Comparison of ENCODE assay signal across 8 mouse cellular contexts in the genomic region with DNA sequence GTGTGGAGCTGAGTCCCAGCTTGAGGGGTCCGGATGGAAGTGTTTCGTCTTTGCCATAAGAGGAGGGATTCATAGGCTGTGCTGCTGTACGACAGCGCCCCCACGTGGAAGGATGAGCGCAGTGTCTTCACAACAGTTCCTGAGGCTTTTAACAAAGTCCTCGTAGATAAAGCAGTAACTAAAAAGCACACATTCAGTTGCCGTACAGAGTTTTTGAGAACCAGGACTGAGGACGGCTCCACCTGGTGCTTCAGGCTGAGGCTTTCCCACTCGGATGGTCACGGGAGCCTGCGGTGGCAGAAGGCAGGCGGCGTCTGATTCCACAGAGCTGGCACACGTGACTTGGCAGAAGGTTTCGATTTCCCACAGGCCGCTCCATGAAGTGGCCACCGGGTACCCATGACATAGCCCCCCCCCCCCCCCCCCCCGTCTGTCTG. TPM values are rescaled to one million over a fixed set of nuclear protein-coding genes. Genes with fewer than 3 reads are reported as not detected.
DNase-seq lines count a peak whose midpoint lies in the region; ATAC-seq and TF ChIP-seq lines count a peak whose summit lies in the region.

No protein-coding gene starts in this region.

- H3K9me3 ChIP-seq in G1E (replicated peaks): no peaks in the 10 kb centered on the region
- H3K9me3 ChIP-seq in forebrain, embryonic 15.5 days: no peaks in the 10 kb centered on the region
- H3K9me3 ChIP-seq in neural tube, embryonic 14.5 days (ENCODE audit: control insufficient read depth, low read length): no peaks in the 10 kb centered on the region

- intact Hi-C loops in heart, postnatal 25 days (cut with DNase I): loop anchor here (1.0 to 5.0 kb wide), 4 partner anchors 19 to 293 kb away; partner anchors contain the start of gene Abhd5

- ATAC-seq in G1E (ENCODE audit: extremely low read depth, insufficient number of reproducible peaks, low FRiP score, poor library complexity, severe bottlenecking): peak; percentile 50
- ATAC-seq in forebrain, embryonic 15.5 days (replicated peaks): peak; percentile 94
- ATAC-seq in neural tube, embryonic 14.5 days (ENCODE audit: low read depth): peak; percentile 92

- TF ChIP-seq CTCF in G1E (IDR thresholded peaks at IDR 0.05; ENCODE audit: low read depth, low read length): peak; percentile 91
- peak; percentile 96 for TF ChIP-seq CTCF in testis, adult 2 months (IDR thresholded peaks at IDR 0.05; ENCODE audit: control insufficient read depth, insufficient read depth, insufficient replicate concordance, low read depth, low read length)

- H3K27ac ChIP-seq in forebrain, embryonic 15.5 days (replicated peaks): peak overlapping the region; percentile 72
- H3K27ac ChIP-seq in neural tube, embryonic 14.5 days (ENCODE audit: low read depth, low read length): peak overlapping the region; percentile 12; the same call in 1 of the 2 replicates
- no peak overlapping the region for H3K27ac ChIP-seq in testis, adult 2 months (ENCODE audit: control insufficient read depth, insufficient read depth, low read depth, low read length)

- no peaks in the 10 kb centered on the region for H3K27me3 ChIP-seq in G1E (ENCODE audit: insufficient read depth, low read length)
- H3K27me3 ChIP-seq in forebrain, embryonic 15.5 days: 0 out of 2 replicates have a peak, but pooled peaks cover 2% of the 10 kb centered on the region
- H3K27me3 ChIP-seq in neural tube, embryonic 14.5 days (ENCODE audit: control insufficient read depth, insufficient read depth, low read length): no peaks in the 10 kb centered on the region
- H3K27me3 ChIP-seq in testis, adult 2 months (ENCODE audit: control insufficient read depth, insufficient read depth, low read length): no peaks in the 10 kb centered on the region

- WGBS in forebrain, embryonic 15.5 days: 5% methylated on average over 19 of the region's 19 CpGs
- WGBS in neural tube, embryonic 14.5 days: 2% methylated on average over 19 of the region's 19 CpGs

- peak; percentile 58 for DNase-seq in G1E (ENCODE audit: low spot score)
- DNase-seq in cerebellum, adult 11-12 months: peak; percentile 69
- DNase-seq in heart, postnatal 25 days (ENCODE audit: low spot score): peak; percentile 48
- peak; percentile 68 to 88 for DNase-seq in layer of hippocampus, adult 18-20 months (ENCODE audit: low spot score in 2 of 2)
- peak; percentile 84 to 88 for DNase-seq in lung, adult 18-20 months

- peak overlapping the region; percentile 68 for H3K4me3 ChIP-seq in G1E (ENCODE audit: low read depth, low read length)
- peak overlapping the region; percentile 43 for H3K4me3 ChIP-seq in forebrain, embryonic 15.5 days
- peak overlapping the region; percentile 29 for H3K4me3 ChIP-seq in neural tube, embryonic 14.5 days (ENCODE audit: low read depth, low read length)
- peak overlapping the region; percentile 83 for H3K4me3 ChIP-seq in testis, adult 2 months (ENCODE audit: control insufficient read depth, low read depth, low read length)

- peak overlapping the region; percentile 59 for H3K9ac ChIP-seq in forebrain, embryonic 15.5 days (replicated peaks)
- H3K9ac ChIP-seq in neural tube, embryonic 14.5 days (replicated peaks; ENCODE audit: low read depth, low read length): 0 out of 2 replicates have a peak overlapping the region, but pooled peaks have one; percentile 32

- peaks cover 48% of the 10 kb centered on the region for H3K4me1 ChIP-seq in G1E (ENCODE audit: insufficient read depth, low read depth, low read length)
- H3K4me1 ChIP-seq in forebrain, embryonic 15.5 days: peaks cover 15% of the 10 kb centered on the region
- no peaks in the 10 kb centered on the region for H3K4me1 ChIP-seq in neural tube, embryonic 14.5 days (ENCODE audit: control insufficient read depth, insufficient read depth, low read length)
- peaks cover 7% of the 10 kb centered on the region for H3K4me1 ChIP-seq in testis, adult 2 months (ENCODE audit: control insufficient read depth, insufficient read depth, low read length)

- H3K36me3 ChIP-seq in G1E (replicated peaks): no peaks in the 10 kb centered on the region
- H3K36me3 ChIP-seq in forebrain, embryonic 15.5 days: no peaks in the 10 kb centered on the region
- no peaks in the 10 kb centered on the region for H3K36me3 ChIP-seq in neural tube, embryonic 14.5 days (ENCODE audit: control insufficient read depth, insufficient read depth, low read length)
- H3K36me3 ChIP-seq in testis, adult 2 months (ENCODE audit: control insufficient read depth, insufficient read depth, low read length): no peaks in the 10 kb centered on the region

- peak overlapping the region; percentile 59 for H3K4me2 ChIP-seq in forebrain, embryonic 15.5 days (replicated peaks)
- peak overlapping the region; percentile 52 for H3K4me2 ChIP-seq in neural tube, embryonic 14.5 days (ENCODE audit: low read depth, low read length)

- no peak for TF ChIP-seq POLR2A in testis, adult 2 months (IDR thresholded peaks at IDR 0.05; ENCODE audit: control insufficient read depth, low read depth, low read length)

RNA-seq across cellular contexts. Expression of gene Ano10, which starts 16.4 kb away (rescaled TPM):
- total RNA-seq in G1E (2014; fragmentation: Nextera tagmentation): 17.3 and 26.8 TPM in 2 replicates
- total RNA-seq in G1E (2017): 8.3 and 9.5 TPM in 2 replicates
- 1.2 and 3.2 TPM in 2 replicates for polyA plus RNA-seq in G1E (2012)
- polyA plus RNA-seq in forebrain, embryonic 15.5 days (2015; fragmentation: Nextera tagmentation; extraction: Ambion mirVana): 34.4 and 35.2 TPM in 2 replicates
- 100 to 1,000 TPM; 115 to 118 TPM for total RNA-seq in heart, postnatal 25 days (2021)
- 10 to 100 TPM; 23.8 to 26.4 TPM for total RNA-seq in layer of hippocampus, adult 18-20 months (2021)
- polyA plus RNA-seq in neural tube, embryonic 14.5 days (2014; fragmentation: Nextera tagmentation; extraction: Ambion mirVana): 48.1 and 53.1 TPM in 2 replicates
- polyA plus RNA-seq in testis, adult 2 months (2012; rRNA removed): 53.8 and 61.8 TPM in 2 replicates

RNA-seq across cellular contexts. Expression of gene Abhd5, which starts 40.8 kb away (rescaled TPM):
- total RNA-seq in G1E (2014; fragmentation: Nextera tagmentation) (62.9 and 71.7 TPM in 2 replicates), G1E (2017) (53.2 and 54.7 TPM in 2 replicates)
- polyA plus RNA-seq in G1E (2012): 20.9 and 25.8 TPM in 2 replicates
- 20.5 and 24.5 TPM in 2 replicates for polyA plus RNA-seq in forebrain, embryonic 15.5 days (2015; fragmentation: Nextera tagmentation; extraction: Ambion mirVana)
- 10 to 100 TPM; 62.2 to 64.2 TPM for total RNA-seq in heart, postnatal 25 days (2021)
- 10 to 100 TPM; 15.6 to 17.2 TPM for total RNA-seq in layer of hippocampus, adult 18-20 months (2021)
- 23.4 and 34.4 TPM in 2 replicates for polyA plus RNA-seq in neural tube, embryonic 14.5 days (2014; fragmentation: Nextera tagmentation; extraction: Ambion mirVana)
- 238 and 296 TPM in 2 replicates for polyA plus RNA-seq in testis, adult 2 months (2012; rRNA removed)

Comparison
In these comparisons a context has a peak if more than half of its experiments do, and no peak if none do; other contexts are left out.
1. H3K4me3 ChIP-seq: peak in every context shown above with its lines; median percentile 83 in testis, adult 2 months; 68 in G1E; 43 in forebrain, embryonic 15.5 days; 29 in neural tube, embryonic 14.5 days.